Mouse (Mus musculus): ENCODE results near the gene Palb2. TPM values are rescaled to one million over a fixed set of nuclear protein-coding genes. Genes with fewer than 3 reads are reported as not detected.

Palb2 gene
- total RNA-seq, 2 experiments from 2014 or later = 0.45 to 0.58 TPM

Other genes with a start within 250 kb of the Palb2 start
- gene Cog7, start 151.3 kb downstream of the Palb2 start, total RNA-seq (2021) = 1 to 10 TPM; 8.9 to 9.3 TPM
- 10 to 100 TPM; 15.6 to 19.2 TPM for gene Gga2, start 111.8 kb downstream of the Palb2 start, total RNA-seq (2021)
- 10 to 100 TPM; 25.5 to 25.7 TPM for gene Ubfd1, start 65.8 kb downstream of the Palb2 start, total RNA-seq (2021)
- 1 to 10 TPM; 8.3 to 9.6 TPM for gene Ears2, start 65.7 kb downstream of the Palb2 start, total RNA-seq (2021)
- gene Ndufab1, start 31.1 kb downstream of the Palb2 start, total RNA-seq (2021) = 100 to 1,000 TPM; 675 to 794 TPM
- gene Dctn5, start 56 bp upstream of the Palb2 start, total RNA-seq (2021) = 10 to 100 TPM; 25.8 to 26.2 TPM
- 1 to 10 TPM; 3.0 to 4.2 TPM for gene Plk1, start 26.5 kb upstream of the Palb2 start, total RNA-seq (2021)
- gene Ern2, start 53.2 kb upstream of the Palb2 start, total RNA-seq (2021) = not detected
- 1 to 10 TPM; 4.6 to 4.8 TPM for gene Chp2, start 86.5 kb upstream of the Palb2 start, total RNA-seq (2021)
- gene Prkcb, start 155.8 kb upstream of the Palb2 start, total RNA-seq (2021) = under 1 TPM; 0.91 to 0.98 TPM